Mouse (Mus musculus): ENCODE data around the gene Hspa2. TPM values are rescaled to one million over a fixed set of nuclear protein-coding genes. Genes with fewer than 3 reads are reported as not detected.

Gene Hspa2
- total and polyA plus RNA-seq, 2 experiments from 2014 or later = 11.1 to 17.2 TPM

GRCm38 (mm10) chr12:76401674-76402073, 2.3 kb upstream of the Hspa2 start:
- Histone ChIP-seq H3K9me3 (ENCODE audit: low read length) (no peaks in the 10 kb centered on the region), H3K4me3 (ENCODE audit: low read length) (no peak overlapping the region), H3K4me1 (ENCODE audit: insufficient read depth, low read length) (peaks cover 8% of the 10 kb centered on the region; the same call in 1 of the 2 replicates), H3K4me2 (ENCODE audit: low read depth, low read length) (no peak overlapping the region), H3K9ac (replicated peaks; ENCODE audit: low read length) (no peak overlapping the region), H3K27me3 (ENCODE audit: insufficient read depth, low read length) (peaks cover 20% of the 10 kb centered on the region), H3K36me3 (ENCODE audit: insufficient read depth, low read length) (no peaks in the 10 kb centered on the region), H3K27ac (no peak overlapping the region)
- DNase-seq (ENCODE audit: low spot score) = no peak
- ATAC-seq = no peak
- TF ChIP-seq CTCF (IDR thresholded peaks at IDR 0.05; ENCODE audit: low read depth) = peak; percentile 36; the same call in 1 of the 2 replicates
- 56% methylated on average over 3 of the region's 3 CpGs for WGBS

GRCm38 (mm10) chr12:76402991-76403885, 738 bp upstream of the Hspa2 start:
- no peak for TF ChIP-seq CTCF (IDR thresholded peaks at IDR 0.05; ENCODE audit: low read depth)
- Histone ChIP-seq H3K4me3 (ENCODE audit: low read length) (peak overlapping the region; percentile 73), H3K4me1 (ENCODE audit: insufficient read depth, low read length) (peaks cover 8% of the 10 kb centered on the region; the same call in 1 of the 2 replicates), H3K9ac (replicated peaks; ENCODE audit: low read length) (peak overlapping the region; percentile 75), H3K9me3 (ENCODE audit: low read length) (no peaks in the 10 kb centered on the region), H3K36me3 (ENCODE audit: insufficient read depth, low read length) (no peaks in the 10 kb centered on the region), H3K27ac (peak overlapping the region; percentile 84), H3K4me2 (ENCODE audit: low read depth, low read length) (peak overlapping the region; percentile 80), H3K27me3 (ENCODE audit: insufficient read depth, low read length) (peaks cover 32% of the 10 kb centered on the region)
- DNase-seq (ENCODE audit: low spot score) (no peak), ATAC-seq (peak; percentile 88)
- 1% methylated on average over 53 of the region's 54 CpGs for WGBS

- Histone ChIP-seq H3K36me3 (ENCODE audit: insufficient read depth, low read length) (no peaks in the 10 kb centered on the region), H3K4me1 (ENCODE audit: insufficient read depth, low read length) (peaks cover 8% of the 10 kb centered on the region; the same call in 1 of the 2 replicates), H3K9me3 (ENCODE audit: low read length) (no peaks in the 10 kb centered on the region), H3K4me3 (ENCODE audit: low read length) (peak overlapping the region; percentile 73), H3K27me3 (ENCODE audit: insufficient read depth, low read length) (peaks cover 32% of the 10 kb centered on the region), H3K4me2 (ENCODE audit: low read depth, low read length) (peak overlapping the region; percentile 80), H3K9ac (replicated peaks; ENCODE audit: low read length) (peak overlapping the region; percentile 75; the same call in 1 of the 2 replicates), H3K27ac (no peak overlapping the region)
- WGBS = 8% methylated on average over 20 of the region's 20 CpGs
- no peak for TF ChIP-seq CTCF (IDR thresholded peaks at IDR 0.05; ENCODE audit: low read depth)
- ATAC-seq (no peak), DNase-seq (ENCODE audit: low spot score) (no peak)
Measured at GRCm38 (mm10) chr12:76404836-76405182, 833 bp downstream of the Hspa2 start.

- no peak overlapping the region for H3K27ac ChIP-seq
- peak overlapping the region; percentile 80 for H3K4me2 ChIP-seq (ENCODE audit: low read depth, low read length)
- H3K9me3 ChIP-seq (ENCODE audit: low read length) = no peaks in the 10 kb centered on the region
- no peaks in the 10 kb centered on the region for H3K36me3 ChIP-seq (ENCODE audit: insufficient read depth, low read length)
- H3K4me1 ChIP-seq (ENCODE audit: insufficient read depth, low read length) = peaks cover 8% of the 10 kb centered on the region; the same call in 1 of the 2 replicates
- DNase-seq (ENCODE audit: low spot score) (peak; percentile 35), ATAC-seq (no peak)
- H3K4me3 ChIP-seq (ENCODE audit: low read length) = peak overlapping the region; percentile 73
- no peak overlapping the region for H3K9ac ChIP-seq (replicated peaks; ENCODE audit: low read length)
- H3K27me3 ChIP-seq (ENCODE audit: insufficient read depth, low read length) = peaks cover 32% of the 10 kb centered on the region
- TF ChIP-seq CTCF (IDR thresholded peaks at IDR 0.05; ENCODE audit: low read depth) = no peak
- 3% methylated on average over 64 of the region's 64 CpGs for WGBS
Measured at GRCm38 (mm10) chr12:76405183-76405970, 1.4 kb downstream of the Hspa2 start.

GRCm38 (mm10) chr12:76405971-76406370, 2.0 kb downstream of the Hspa2 start:
- no peak for ATAC-seq
- WGBS = 4% methylated on average over 23 of the region's 23 CpGs
- no peak overlapping the region for H3K9ac ChIP-seq (replicated peaks; ENCODE audit: low read length)
- peaks cover 32% of the 10 kb centered on the region for H3K27me3 ChIP-seq (ENCODE audit: insufficient read depth, low read length)
- no peak for TF ChIP-seq CTCF (IDR thresholded peaks at IDR 0.05; ENCODE audit: low read depth)
- no peaks in the 10 kb centered on the region for H3K9me3 ChIP-seq (ENCODE audit: low read length)
- H3K4me1 ChIP-seq (ENCODE audit: insufficient read depth, low read length) = peaks cover 8% of the 10 kb centered on the region; the same call in 1 of the 2 replicates
- DNase-seq (ENCODE audit: low spot score) = no peak
- H3K36me3 ChIP-seq (ENCODE audit: insufficient read depth, low read length) = no peaks in the 10 kb centered on the region
- H3K4me2 ChIP-seq (ENCODE audit: low read depth, low read length) = peak overlapping the region; percentile 80
- H3K4me3 ChIP-seq (ENCODE audit: low read length) = peak overlapping the region; percentile 73
- no peak overlapping the region for H3K27ac ChIP-seq

GRCm38 (mm10) chr12:76407184-76407583, 3.2 kb downstream of the Hspa2 start:
- H3K4me2 ChIP-seq (ENCODE audit: low read depth, low read length) = no peak overlapping the region; the same call in 1 of the 2 replicates
- no peak for ATAC-seq
- peaks cover 32% of the 10 kb centered on the region for H3K27me3 ChIP-seq (ENCODE audit: insufficient read depth, low read length)
- no peak overlapping the region for H3K27ac ChIP-seq
- 46% methylated on average over 1 of the region's 1 CpGs for whole genome bisulfite sequencing
- no peak for DNase-seq (ENCODE audit: low spot score)
- TF ChIP-seq CTCF (IDR thresholded peaks at IDR 0.05; ENCODE audit: low read depth) = no peak
- no peaks in the 10 kb centered on the region for H3K9me3 ChIP-seq (ENCODE audit: low read length)
- peaks cover 8% of the 10 kb centered on the region; the same call in 1 of the 2 replicates for H3K4me1 ChIP-seq (ENCODE audit: insufficient read depth, low read length)
- no peak overlapping the region; the same call in 1 of the 2 replicates for H3K4me3 ChIP-seq (ENCODE audit: low read length)
- no peak overlapping the region for H3K9ac ChIP-seq (replicated peaks; ENCODE audit: low read length)
- H3K36me3 ChIP-seq (ENCODE audit: insufficient read depth, low read length) = no peaks in the 10 kb centered on the region

Data from hindbrain, postnatal 0 days (tissue).